Mouse (Mus musculus) adrenal gland, adult 2 months (tissue): Measurements from ENCODE around the gene Camta1. TPM values are rescaled to one million over a fixed set of nuclear protein-coding genes. Genes with fewer than 3 reads are reported as not detected.
A peak's percentile ranks its signal among the peaks of the same experiment; 100 is the strongest.

Experiments used
- DNase-seq: peaks from one replicate; pipeline ENCODE4 v3.0.0; 2021
- polyA plus RNA-seq: library from polyadenylated mRNA; depleted of rRNA; stranded (reverse); fragments of >200 nt; gene quantifications from 2 replicates; pipeline ENCODE4 v1.2.3, GENCODE M21; 2012
- total RNA-seq, 2 experiments: library from RNA; stranded (reverse); gene quantifications; 2 replicates each; pipeline ENCODE4 v1.2.3; 2021

Gene Camta1
- total and polyA plus RNA-seq, 3 experiments: 8.5 to 35.0 (median 24.0) TPM

DNA sequence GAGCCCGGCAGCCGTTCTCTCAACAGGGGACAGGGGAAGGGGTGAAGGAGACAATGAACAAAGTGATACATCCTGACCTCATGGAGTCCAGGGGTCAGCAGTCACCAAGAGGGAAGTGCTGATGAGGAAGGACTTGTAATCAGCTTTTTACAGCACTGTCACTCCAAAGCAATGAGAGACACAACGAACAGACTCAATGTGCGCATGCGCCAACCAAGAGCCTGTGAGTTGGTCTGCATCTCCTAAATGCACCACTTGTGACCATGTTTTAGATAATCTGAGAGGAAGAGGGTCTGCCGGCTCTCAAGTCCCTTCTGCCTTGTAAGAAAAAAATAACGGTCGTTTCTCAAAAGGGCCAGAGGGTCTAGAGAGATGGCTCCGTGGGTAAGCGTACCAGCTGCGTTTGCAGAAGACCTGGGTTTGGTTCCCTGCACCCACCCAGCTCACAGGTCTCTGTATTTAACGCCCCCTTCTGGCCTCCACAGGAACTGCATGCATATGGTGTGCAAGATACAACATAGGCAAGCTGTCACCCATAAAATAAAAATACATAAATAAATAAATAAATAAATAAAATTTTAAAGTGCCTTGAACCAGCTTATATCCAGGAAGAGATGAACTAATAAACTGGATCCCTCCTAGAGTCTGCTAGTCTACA is 178.7 kb downstream of the Camta1 start:
- no peak for DNase-seq

DNA sequence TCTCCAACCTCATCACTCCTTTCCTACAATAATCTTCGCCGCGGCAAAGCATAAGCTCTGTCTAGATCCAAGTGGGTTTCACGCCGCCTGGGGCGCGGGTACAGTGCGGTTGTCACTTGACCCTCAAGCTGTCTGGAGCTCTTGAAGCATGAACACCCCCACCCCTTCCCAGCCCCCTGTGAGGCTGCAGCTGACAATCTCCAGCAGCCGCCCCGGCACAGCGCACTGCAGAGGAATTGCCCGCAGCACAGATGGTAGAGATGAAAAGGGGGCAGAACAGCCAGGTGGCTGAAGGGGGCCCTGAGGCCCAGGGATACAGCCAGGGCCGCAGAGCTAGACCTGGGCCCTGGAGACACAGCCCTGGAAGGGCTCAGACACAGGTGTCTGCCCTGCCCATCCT is 189.2 kb downstream of the Camta1 start:
- no peak for DNase-seq

- DNase-seq: peak; percentile 17
Observed at GRCm38 (mm10) chr4:151666411-151666901, 195.2 kb downstream of the Camta1 start.

DNA sequence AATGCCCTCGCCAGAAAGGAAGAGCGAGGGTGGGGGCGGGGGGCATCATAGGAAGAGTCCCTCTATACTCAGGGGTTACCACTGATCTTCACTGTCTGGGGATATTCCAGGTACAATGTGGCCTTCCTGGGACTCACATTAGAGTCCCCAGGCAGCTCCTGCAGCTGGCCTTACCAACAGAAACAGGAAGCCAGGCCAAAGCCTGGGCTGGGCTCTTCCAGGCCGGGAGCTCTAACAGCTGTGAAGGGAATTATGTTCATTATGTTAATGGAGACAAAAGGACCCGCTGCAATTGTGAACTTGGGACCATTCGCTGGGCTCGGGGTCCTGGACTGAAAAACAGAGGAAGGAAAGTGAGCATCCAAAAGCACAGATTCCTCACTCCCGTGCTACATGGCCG is 200.2 kb downstream of the Camta1 start:
- DNase-seq: no peak

DNA sequence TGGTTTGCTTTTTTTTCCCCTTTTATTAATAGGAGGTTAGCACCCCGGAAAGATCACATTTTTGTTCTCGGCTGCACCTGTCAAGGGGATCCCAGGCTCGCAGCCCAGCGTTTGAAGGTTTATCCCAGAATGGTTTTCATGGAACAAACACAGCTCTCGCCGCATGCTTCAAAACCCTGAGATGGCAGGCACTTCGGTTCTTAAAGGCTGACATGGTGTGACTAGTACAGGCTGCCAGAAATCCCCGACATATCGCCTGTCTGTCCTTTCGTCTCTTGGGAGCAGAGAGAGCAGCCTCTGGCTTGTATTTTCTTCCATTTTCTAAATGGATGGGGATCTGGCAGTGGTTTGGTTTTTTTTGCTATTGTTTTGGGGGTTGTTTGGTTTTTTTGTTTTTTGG is 205.2 kb downstream of the Camta1 start:
- no peak for DNase-seq

GRCm38 (mm10) chr4:151655637-151656385 is 205.9 kb downstream of the Camta1 start:
- DNase-seq: no peak

GRCm38 (mm10) chr4:151655227-151655626 is 206.4 kb downstream of the Camta1 start:
- DNase-seq: no peak

DNA sequence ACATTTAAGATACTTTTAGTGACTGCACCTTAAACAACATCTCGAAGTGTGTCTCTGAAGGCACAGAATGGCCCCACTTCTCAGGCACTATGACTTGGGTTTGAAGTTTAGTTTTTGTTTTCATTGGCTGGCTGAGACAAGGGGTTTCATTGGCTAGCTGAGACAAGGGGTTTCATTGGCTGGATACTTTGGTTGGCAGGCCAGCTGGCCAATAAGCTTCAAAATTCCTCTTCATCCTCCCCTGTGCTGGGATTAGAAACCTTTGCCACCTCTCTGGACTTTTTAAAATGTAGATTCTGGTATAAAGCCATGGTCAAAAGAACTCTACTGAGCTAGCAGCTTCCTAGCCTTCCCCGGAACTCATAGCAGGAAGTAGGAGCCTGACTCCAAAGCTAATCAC is 219.3 kb downstream of the Camta1 start:
- DNase-seq: no peak

DNA sequence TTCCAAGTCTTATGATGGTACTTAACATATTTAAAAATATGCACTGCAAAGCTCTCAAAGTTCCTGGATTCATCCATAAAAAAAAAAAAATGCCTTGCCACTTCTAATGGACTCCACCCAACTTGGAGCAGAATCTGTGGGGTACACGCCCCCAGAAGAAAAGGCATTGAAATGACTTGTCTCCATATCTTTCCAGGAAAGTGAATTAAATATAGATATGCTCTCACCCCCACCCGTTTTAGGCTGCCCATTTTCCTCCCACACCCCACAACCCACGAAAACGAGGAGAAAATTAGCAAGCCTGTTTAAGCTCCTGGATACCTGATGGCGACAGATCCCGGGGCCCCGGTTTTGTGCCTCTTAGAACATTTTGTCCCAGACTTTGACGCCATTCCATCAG is 220.7 kb downstream of the Camta1 start:
- DNase-seq: no peak

- no peak for DNase-seq
Observed at GRCm38 (mm10) chr4:151638941-151639340, 222.7 kb downstream of the Camta1 start.

DNA sequence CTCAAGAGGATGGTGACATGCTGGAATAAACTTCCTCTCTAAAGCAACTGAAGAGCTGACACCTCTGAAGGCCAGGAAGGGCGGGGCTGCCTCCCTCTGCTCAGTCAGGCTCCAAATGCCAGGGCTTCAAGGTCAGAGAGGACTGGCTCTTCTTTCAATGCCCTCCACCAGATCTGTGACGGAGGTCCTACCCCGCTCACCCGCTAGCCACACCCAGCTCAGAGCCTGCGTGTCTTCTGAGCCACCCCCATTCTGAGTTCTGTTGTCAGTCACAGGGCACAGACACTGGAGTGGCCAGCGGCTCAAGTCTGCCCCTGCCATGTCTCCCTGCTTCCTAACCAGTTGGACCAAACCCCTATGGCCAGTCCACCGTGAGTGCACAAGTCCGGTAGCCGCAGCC is 224.3 kb downstream of the Camta1 start:
- peak; percentile 23 for DNase-seq

DNA sequence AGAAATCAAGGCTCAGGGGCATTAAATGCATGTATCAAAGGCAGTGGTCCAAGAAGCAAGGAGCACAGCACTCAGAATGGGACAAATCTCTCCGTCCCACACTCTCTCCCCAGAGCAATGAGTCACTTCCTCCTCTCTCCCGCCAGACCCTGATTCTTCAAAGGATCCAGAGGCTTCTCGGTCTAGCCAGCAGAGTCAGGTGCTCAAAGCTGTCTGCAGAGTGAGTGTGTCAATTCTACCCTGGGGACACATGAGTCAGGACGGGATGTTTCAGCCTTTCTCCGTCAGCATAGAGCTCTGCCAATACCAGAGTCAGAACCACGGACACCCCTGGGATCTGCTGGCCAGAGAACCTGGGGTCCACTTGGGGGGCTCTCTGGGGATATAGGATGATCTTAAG is 226.9 kb downstream of the Camta1 start:
- peak; percentile 63 for DNase-seq

DNA sequence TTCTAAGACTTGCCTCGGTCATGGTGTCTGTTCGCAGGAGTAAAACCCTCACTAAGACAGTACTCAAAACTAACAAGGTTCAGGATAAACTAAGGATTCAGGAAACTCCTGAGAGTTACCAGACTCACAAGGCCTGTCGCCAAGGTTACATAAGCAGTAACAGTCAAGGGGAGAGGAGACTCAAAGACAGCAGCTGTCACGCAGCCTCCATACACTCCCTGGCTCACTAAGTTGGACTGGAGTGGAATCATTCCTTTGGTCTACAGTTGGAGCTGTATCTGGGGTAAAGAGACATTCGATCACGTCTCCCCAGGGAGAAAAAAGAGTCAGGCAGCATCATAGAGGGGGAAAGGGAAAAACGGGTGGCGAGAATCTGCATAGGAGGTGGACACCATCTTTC is 227.9 kb downstream of the Camta1 start:
- no peak for DNase-seq

DNA sequence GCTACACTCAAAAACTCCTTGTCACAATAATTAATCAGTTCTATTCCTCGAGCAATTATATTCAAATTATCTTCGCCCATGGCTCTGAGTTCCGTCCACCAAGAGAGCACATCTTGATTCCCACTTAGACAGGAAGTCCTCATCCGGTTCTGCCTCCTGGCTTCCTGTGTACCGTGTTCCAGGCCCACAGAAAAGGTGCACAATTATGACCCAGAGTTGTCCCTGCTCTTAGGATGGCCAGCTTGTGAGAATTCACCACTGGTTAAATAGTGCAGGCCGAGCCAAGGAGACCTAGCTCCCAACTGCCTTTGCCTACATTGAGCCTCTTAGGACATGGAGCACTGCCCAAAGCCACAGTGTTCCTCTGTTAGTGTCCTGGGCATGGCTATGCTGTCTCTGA is 229.4 kb downstream of the Camta1 start:
- DNase-seq: no peak

GRCm38 (mm10) chr4:151630664-151631063 is 231.0 kb downstream of the Camta1 start:
- no peak for DNase-seq

GRCm38 (mm10) chr4:151630231-151630630 is 231.4 kb downstream of the Camta1 start:
- DNase-seq: no peak

DNA sequence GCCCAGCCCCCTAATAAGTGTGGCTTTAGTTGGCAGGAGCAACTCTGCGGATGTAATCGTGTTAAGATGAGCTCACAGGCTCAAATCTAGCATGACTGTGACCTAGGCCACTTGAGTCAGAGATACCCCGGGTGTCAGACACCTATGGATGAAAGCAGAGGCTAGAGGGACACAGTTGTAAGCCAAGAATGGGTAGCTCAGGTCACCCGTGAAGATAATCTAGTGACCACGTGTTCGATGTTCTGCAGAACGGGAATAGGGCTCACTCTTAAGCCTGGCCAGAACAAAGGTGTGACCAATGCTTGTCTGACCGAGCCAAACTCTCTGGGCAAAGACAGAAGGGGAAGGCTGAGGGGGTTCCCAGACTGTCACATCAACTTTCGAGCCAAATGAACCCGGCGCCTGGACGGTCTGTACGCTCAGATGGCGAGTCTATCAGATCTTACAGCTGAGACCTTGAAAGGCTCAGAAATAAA is 242.1 kb downstream of the Camta1 start:
- no peak for DNase-seq

- peak; percentile 49 for DNase-seq
Observed at GRCm38 (mm10) chr4:151618420-151619310, 243.0 kb downstream of the Camta1 start.

GRCm38 (mm10) chr4:151611621-151612020 is 250.1 kb downstream of the Camta1 start:
- no peak for DNase-seq

DNA sequence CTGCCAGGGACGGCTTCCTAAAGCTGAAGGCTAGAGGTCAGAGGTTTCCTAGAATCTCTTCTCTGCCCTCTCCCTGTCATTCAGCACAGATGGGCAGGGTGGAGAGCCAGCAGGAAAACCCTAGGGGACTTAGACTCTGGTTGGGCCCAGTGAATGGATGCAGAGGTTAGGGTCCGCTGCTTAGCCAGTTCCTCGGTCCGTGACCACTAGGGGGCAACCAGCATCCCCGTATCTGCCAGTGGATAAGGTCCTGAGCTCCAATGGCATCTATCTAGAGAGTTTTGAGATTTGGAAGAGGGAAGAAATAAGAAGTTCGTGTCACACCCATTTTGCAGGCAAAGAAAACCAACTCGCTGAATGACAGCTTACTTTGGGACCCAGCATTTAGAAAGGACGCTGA is 251.4 kb downstream of the Camta1 start:
- DNase-seq: peak; percentile 47

DNA sequence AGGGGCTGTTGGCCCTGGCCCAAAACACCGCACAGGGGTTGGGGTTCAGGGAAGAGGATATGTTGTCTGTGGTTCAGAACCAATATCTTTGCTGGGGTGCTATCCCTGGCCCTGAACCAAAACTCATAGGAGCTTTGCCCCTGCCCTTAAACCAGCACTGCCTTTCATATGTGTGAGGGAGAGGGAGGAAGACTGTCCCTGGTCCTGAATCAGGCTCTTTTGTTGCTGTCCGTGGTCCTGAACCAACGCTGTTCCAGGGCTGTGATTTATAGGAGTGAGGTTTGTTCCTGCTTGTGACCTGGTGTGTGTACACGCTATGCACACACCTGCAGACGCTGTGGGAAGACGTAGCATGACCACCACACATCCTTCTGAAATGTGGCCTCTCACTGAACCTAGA is 256.8 kb downstream of the Camta1 start:
- peak; percentile 18 for DNase-seq

DNA sequence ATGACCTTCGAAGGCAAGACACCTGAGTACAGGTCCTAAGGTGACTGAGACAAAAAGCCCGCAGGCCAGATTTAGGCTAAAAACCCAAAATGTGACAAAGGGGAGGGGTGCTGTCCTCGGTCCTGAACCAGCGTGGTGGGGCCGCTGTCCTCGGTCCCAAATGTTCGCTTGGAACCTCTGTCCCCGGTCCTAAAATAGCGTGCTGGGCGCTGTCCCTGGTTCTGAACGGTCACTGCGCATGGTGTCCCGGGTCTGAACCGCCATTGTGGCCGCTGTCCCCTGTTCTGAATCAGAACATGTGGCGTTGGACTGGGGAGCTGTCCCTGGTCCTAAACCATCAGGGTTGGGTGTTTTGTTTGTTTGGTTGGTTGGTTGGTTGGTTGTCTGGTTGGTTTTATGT is 257.2 kb downstream of the Camta1 start:
- peak; percentile 79 for DNase-seq
